Mouse (Mus musculus): ENCODE results near the gene Gm48552.

DNA sequence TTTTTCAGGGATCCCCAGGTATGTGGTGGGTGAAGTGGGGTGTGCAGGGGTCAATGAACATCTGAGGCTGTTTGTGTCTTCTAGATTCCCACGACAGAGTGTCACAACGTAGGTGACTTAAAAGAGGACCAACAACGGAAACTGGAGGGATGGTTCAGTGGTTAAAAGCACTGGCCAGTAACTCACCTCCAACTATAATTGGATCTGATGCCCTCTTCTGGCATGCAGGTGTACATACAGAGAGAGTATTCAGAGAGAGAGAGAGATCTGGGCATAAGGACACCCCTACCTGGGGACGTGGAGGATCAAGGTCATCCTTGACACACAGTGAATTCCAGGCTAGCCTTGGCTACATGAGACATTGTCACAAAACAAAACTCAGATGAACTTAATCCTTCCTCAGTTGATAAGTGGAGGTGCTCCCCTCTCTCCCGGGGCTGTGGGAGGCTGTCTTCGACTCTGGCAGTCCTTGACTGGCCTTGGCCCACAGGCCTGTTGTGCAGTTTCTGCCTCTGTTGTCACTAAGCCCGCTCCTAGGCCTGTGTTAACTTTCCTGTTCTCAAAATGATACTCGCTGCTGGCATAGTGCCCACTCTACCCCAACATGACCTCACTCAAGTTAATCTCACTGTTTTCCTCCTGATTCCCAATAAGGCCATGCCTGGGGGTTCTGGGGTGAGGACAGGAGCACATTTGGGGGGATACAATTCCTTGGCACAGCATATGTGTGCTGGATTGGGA lies 44.2 kb upstream of the Gm48552 start:
- TF ChIP-seq TAL1 (IDR thresholded peaks at IDR 0.05; ENCODE audit: low read length) (no peak), GATA1 (IDR thresholded peaks at IDR 0.05; ENCODE audit: low read length) (no peak)

Measured in erythroblast, embryonic 14.5 days (primary cell).